Comparison of ENCODE assay signal across 1 mouse cellular context in the genomic region with DNA sequence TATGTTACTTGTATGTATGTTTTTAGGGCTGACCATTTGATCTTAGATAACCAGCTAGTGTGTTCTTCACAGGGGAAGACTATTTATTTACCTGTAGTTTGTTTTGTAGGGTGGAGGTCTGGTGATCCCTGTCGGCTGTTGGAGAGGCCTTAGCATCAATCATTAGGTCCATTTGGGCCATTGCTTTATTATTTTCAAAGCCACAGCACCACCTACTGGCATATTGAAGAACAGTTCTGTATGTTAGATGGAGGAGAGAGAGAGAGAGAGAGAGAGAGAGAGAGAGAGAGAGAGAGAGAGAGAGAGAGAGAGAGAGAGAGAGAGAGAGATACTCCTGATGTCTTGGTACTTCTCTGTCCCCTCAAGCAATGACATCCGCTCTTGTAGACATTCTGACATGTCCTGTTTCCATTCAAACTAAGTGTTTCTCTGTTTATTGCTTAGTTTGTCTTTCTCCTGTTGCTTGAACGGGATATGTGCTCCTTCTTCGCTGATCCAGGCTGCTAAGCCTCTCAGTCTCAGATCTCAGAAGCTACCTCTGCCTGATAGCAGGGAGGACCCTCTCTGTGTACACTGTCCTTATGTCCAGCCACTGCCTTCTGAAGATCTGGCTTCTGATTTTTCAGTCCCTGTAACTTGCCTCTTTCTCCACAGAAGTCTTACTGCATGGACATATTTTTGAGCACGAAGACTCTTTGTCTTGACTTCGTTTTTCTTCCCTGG.
TF ChIP-seq lines count a peak whose summit lies in the region.

No protein-coding gene starts in this region.

TF ChIP-seq in MEL, 35 proteins besides CTCF, POLR2A, EP300 and RAD21 (continued from another document):
- TF ChIP-seq TCF12 (IDR thresholded peaks at IDR 0.05; ENCODE audit: low read depth, low read length) (peak; percentile 24; the same call in 1 of the 2 replicates), SIN3A (IDR thresholded peaks at IDR 0.05; ENCODE audit: low read length) (peak; percentile 42; the same call in 1 of the 2 replicates), MAFK (IDR thresholded peaks at IDR 0.05; ENCODE audit: borderline replicate concordance, low read depth, low read length) (no peak), ZC3H11A (IDR thresholded peaks at IDR 0.05; ENCODE audit: low read depth, low read length) (peak; percentile 95), BHLHE40 (IDR thresholded peaks at IDR 0.05; ENCODE audit: borderline replicate concordance, low read depth, low read length) (peak; percentile 41; the same call in 1 of the 2 replicates)
TF ChIP-seq in MEL: peak in this region for 8.
